Mouse (Mus musculus) CD4-positive, CD25-positive, alpha-beta regulatory T cell (primary cell): ENCODE data around the gene Atl3. TPM values are rescaled to one million over a fixed set of nuclear protein-coding genes. Genes with fewer than 3 reads are reported as not detected.

ENCODE experiments used
- polyA plus RNA-seq: library from polyadenylated mRNA; unstranded; fragments of 100-300 nt; shearing (Covaris generic); gene quantifications from one replicate; pipeline ENCODE4 v1.2.1, GENCODE M21; 2017

The Atl3 gene
- polyA plus RNA-seq = 17.7 TPM

DNA sequence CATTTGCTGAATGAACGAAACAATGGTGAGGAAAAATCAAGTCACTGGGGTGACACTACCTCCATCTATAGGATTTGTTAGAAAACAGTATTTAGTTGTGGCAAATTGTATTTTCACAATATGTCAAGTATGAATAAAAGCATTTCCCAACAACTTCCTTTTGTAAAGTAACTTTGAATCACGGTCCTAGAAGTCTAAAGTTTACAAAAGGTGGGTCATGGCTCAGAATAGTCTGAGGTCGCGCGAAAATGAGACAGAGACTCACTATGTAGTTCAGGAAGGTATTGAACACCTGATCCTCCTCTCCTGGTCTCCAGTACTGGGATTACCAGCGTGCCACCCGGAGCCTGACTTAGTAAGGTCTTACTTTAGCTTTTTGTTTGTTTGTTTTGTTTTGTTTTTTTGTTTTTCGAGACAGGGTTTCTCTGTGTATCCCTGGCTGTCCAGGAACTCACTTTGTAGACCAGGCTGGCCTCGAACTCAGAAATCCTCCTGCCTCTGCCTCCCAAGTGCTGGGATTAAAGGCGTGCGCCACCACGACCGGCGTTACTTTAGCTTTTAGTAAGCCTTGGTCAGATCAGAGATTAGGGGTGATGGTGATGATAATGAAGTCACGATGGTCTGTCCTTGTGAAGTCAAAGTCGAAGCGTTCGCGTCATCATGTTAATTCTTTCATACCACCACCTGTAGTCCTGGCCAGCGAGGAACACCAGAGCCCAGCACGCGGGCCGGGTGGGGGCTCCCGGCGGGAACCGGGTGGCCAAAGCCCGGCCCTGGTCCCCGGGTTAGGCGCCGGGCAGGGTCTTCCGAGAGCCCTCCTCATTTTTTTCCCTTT, at the start of gene Atl3:
Gene Atl3, plus strand, starts transcription at position 689 of the 835 bp plus-strand sequence.

DNA sequence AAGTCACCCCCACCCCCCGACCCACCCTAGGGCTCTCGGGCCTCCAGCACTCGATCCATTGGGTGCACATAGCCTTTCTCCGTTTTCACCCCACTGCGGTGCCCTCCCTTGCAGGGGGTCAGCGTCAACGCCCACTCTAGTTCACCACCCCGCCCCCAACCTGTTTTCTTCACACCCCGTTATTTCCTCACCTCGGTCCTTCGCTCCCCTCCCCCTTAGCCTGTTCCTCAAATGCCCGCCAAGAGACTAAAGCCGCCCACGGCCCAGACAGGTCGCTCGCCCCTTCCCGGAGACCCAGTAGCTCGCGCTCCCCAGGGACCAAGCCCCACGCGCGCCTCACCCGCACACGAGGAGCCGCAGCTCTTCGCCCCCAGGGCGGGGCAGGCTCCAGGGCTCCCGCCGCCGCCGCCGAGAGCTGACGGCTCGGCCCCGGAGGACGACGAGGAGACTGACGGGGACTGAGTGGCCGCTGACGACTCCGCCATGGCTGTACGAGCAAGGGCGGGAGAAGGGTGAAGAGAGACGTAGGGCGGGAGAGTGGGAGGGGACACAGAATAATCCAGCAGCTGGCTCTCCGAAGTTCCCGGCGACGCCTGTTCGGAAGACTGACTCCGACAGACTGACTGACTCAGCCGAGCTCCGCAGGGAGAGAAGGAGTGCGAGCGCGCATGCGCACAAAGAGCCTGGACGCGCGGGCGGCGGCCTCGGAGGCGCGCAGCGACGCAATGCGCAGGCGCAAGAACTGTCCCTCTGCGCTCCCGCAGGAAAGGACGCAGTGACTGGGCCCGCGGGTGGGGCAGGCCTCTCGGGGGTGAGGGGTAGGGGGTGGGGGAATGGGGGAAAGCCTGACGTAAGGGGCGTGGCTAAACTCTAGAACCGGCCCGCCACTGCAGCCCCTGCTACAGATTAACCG, 11.0 kb upstream of the Atl3 start, which contains the start of gene Rtn3:
Gene Rtn3, minus strand, starts transcription at position 683 of the 913 bp plus-strand sequence.

DNA sequence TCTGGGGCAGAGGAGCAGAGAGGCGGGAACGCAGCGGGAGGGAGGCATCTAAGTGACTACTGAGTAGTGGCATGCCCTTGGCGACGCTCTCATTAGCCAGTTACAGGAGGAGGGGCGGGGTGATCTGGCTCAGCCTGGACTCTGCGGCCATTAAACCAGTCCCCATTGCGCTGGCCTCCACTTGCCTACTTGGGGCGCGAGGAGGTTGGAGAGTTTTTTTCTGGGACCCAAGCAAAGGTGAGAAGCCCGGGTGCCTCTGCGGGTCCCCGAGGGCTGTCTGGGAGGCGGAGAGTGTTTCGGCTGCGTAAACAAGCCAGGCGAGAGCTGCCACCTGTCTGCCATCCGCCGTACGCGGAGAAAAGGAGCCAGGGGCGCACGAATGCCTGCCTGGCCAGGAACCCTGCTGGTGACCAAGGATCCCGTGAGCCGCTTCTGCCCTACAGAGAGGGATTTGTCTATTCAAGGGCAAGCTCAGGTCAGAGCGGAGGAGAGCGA, 63.5 kb downstream of the Atl3 start, which contains the start of gene Pla2g16:
Gene Pla2g16, plus strand, starts transcription at position 132 of the 495 bp plus-strand sequence.

Other genes with a start within 250 kb of the Atl3 start
- 1.2 TPM for gene Rcor2, start 226.7 kb upstream of the Atl3 start, polyA plus RNA-seq
- 208 TPM for gene Mark2, start 152.2 kb upstream of the Atl3 start, polyA plus RNA-seq
- gene Spindoc, start 111.0 kb upstream of the Atl3 start, polyA plus RNA-seq = 26.5 TPM
- 0.19 TPM for gene 2700081O15Rik, start 76.4 kb upstream of the Atl3 start, polyA plus RNA-seq
- gene Rtn3, start 10.8 kb upstream of the Atl3 start, polyA plus RNA-seq = 92.1 TPM
- 77.8 TPM for gene Pla2g16, start 63.4 kb downstream of the Atl3 start, polyA plus RNA-seq
- not detected for gene Lgals12, start 113.2 kb downstream of the Atl3 start, polyA plus RNA-seq
- gene Hrasls5, start 118.5 kb downstream of the Atl3 start, polyA plus RNA-seq = not detected
- not detected for gene Slc22a19, start 217.3 kb downstream of the Atl3 start, polyA plus RNA-seq